Mouse (Mus musculus) brain, embryonic 14.5 days (tissue): ENCODE measurements around the gene Paip2b.

Experiments used
- CTCF ChIP-seq: fragments of 200-500 bp; IDR thresholded peaks from 2 replicates; pipeline ENCODE4 v1.5.1; 2012; ENCODE audit warnings: inconsistent platforms, mild to moderate bottlenecking, moderate library complexity, borderline replicate concordance; ENCODE audit not compliant: insufficient read depth, insufficient read length; ENCODE audit errors: extremely low read depth
- POLR2A ChIP-seq: fragments of 200-500 bp; IDR thresholded peaks from 2 replicates; pipeline ENCODE4 v1.6.1; 2012; ENCODE audit warnings: mild to moderate bottlenecking, inconsistent platforms, borderline replicate concordance; ENCODE audit not compliant: poor library complexity, insufficient read depth, insufficient read length, severe bottlenecking; ENCODE audit errors: extremely low read depth

GRCm38 (mm10) chr6:83796686-83797085 is 34.9 kb downstream of the Paip2b start:
- TF ChIP-seq CTCF (no peak), POLR2A (no peak)
